Mouse (Mus musculus) heart, postnatal 0 days (tissue): ENCODE data around the gene Arid1b.

Experiments used
- CTCF ChIP-seq: IDR thresholded peaks from 2 replicates; pipeline ENCODE4 v1.5.1; 2016; ENCODE audit warnings: antibody characterized with exemption, control low read depth, low read depth
- EP300 ChIP-seq: IDR thresholded peaks from 2 replicates; pipeline ENCODE4 v1.6.1; 2016; ENCODE audit warnings: antibody characterized with exemption, low read depth

- TF ChIP-seq CTCF, result no peak
- no peak for TF ChIP-seq EP300
Observed at GRCm38 (mm10) chr17:5057286-5057685, 63.2 kb downstream of the Arid1b start.
